In the genomic region with DNA sequence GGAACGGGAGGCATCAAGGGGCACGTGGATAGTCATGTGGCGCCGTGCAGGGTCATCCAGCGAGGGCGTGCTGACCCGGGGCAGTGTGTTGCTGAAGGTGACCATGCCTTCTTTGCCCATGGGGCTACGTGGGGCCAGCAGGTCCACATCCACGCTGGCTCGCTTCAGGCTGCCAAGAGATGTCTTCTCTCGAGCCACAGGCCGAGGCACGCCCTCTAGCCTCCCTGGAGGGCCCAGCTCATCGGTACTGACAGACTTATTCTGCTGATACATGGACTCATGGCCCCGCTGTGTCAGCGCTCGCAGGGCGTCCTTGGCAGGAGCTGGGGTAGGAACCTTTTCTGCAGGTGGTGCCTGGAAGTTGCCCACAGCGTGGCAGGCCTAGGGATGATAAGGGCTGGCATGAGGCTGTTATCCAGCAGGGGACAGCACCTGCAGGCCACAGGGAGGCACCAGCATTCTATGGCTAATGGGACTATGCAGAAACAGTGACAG, we compare ENCODE assay signal across 8 mouse cellular contexts. TPM values are rescaled to one million over a fixed set of nuclear protein-coding genes. Genes with fewer than 3 reads are reported as not detected.
DNase-seq lines count a peak whose midpoint lies in the region; ATAC-seq lines count a peak whose summit lies in the region.

No protein-coding gene starts in this region.

- 69% methylated on average over 19 of the region's 19 CpGs for WGBS in hindbrain, embryonic 15.5 days
- WGBS in midbrain, embryonic 13.5 days, result 77% methylated on average over 19 of the region's 19 CpGs

- H3K9ac ChIP-seq in hindbrain, embryonic 15.5 days, result no peak overlapping the region
- H3K9ac ChIP-seq in midbrain, embryonic 13.5 days (replicated peaks), result peak overlapping the region; percentile 41; the same call in 1 of the 2 replicates

- H3K27ac ChIP-seq in hindbrain, embryonic 15.5 days (replicated peaks), result peak overlapping the region; percentile 41; the same call in 1 of the 2 replicates
- 0 out of 2 replicates have a peak overlapping the region, but pooled peaks have one; percentile 44 for H3K27ac ChIP-seq in midbrain, embryonic 13.5 days

- H3K4me2 ChIP-seq in hindbrain, embryonic 15.5 days, result no peak overlapping the region
- no peak overlapping the region for H3K4me2 ChIP-seq in midbrain, embryonic 13.5 days (replicated peaks)

- peak; percentile 66 to 91 for DNase-seq in adrenal gland, adult (ENCODE audit: inconsistent age in 2 of 2, low spot score in 1 of 2)
- no peak for DNase-seq in adrenal gland, postnatal 25 days
- DNase-seq in ovary, postnatal 36 days (ENCODE audit: low spot score), result peak; percentile 72
- DNase-seq in ovary, postnatal 14 days (ENCODE audit: low spot score), result no peak

- no peaks in the 10 kb centered on the region for H3K27me3 ChIP-seq in hindbrain, embryonic 15.5 days
- H3K27me3 ChIP-seq in midbrain, embryonic 13.5 days, result no peaks in the 10 kb centered on the region

- no peaks in the 10 kb centered on the region for H3K9me3 ChIP-seq in hindbrain, embryonic 15.5 days
- H3K9me3 ChIP-seq in midbrain, embryonic 13.5 days, result no peaks in the 10 kb centered on the region

- peaks cover 38% of the 10 kb centered on the region for H3K4me1 ChIP-seq in hindbrain, embryonic 15.5 days (replicated peaks)
- H3K4me1 ChIP-seq in midbrain, embryonic 13.5 days (replicated peaks), result peaks cover 54% of the 10 kb centered on the region

- no peak for ATAC-seq in hindbrain, embryonic 15.5 days (ENCODE audit: low FRiP score, low read depth)
- 0 out of 2 replicates have a peak, but pooled peaks have one; percentile 12 for ATAC-seq in midbrain, embryonic 13.5 days
- no peak for ATAC-seq in frontal cortex, adult (ENCODE audit: low TSS enrichment)
- no peak for ATAC-seq in monocyte, adult 5-6 weeks (replicated peaks; ENCODE audit: insufficient number of reproducible peaks, low FRiP score, low TSS enrichment, poor library complexity, severe bottlenecking)

- H3K4me3 ChIP-seq in hindbrain, embryonic 15.5 days, result no peak overlapping the region
- H3K4me3 ChIP-seq in midbrain, embryonic 13.5 days (replicated peaks), result no peak overlapping the region

- peaks cover 58% of the 10 kb centered on the region for H3K36me3 ChIP-seq in hindbrain, embryonic 15.5 days
- peaks cover 90% of the 10 kb centered on the region for H3K36me3 ChIP-seq in midbrain, embryonic 13.5 days

RNA-seq across cellular contexts. Expression of a gene that starts 8.4 kb away (rescaled TPM):
- total RNA-seq in adrenal gland, postnatal 25 days (2021), result not detected in 2 replicates
- 11.0 and 11.3 TPM in 2 replicates for polyA plus RNA-seq in hindbrain, embryonic 15.5 days (2015; fragmentation: Nextera tagmentation; extraction: Ambion mirVana)
- polyA plus RNA-seq in midbrain, embryonic 13.5 days (2015; fragmentation: Nextera tagmentation; extraction: Ambion mirVana), result 14.9 and 16.9 TPM in 2 replicates
- not detected in 3 replicates for total RNA-seq in monocyte, adult 5-6 weeks (2017)

RNA-seq across cellular contexts. Expression of a gene that starts 8.6 kb away (rescaled TPM):
- total RNA-seq in adrenal gland, postnatal 25 days (2021), result 0.49 and 1.2 TPM in 2 replicates
- 383 and 417 TPM in 2 replicates for polyA plus RNA-seq in hindbrain, embryonic 15.5 days (2015; fragmentation: Nextera tagmentation; extraction: Ambion mirVana)
- 426 and 432 TPM in 2 replicates for polyA plus RNA-seq in midbrain, embryonic 13.5 days (2015; fragmentation: Nextera tagmentation; extraction: Ambion mirVana)
- 0.95 TPM in 1 of 3 replicates, not detected in the others for total RNA-seq in monocyte, adult 5-6 weeks (2017)

RNA-seq across cellular contexts. Expression of a gene that starts 11.6 kb away (rescaled TPM):
- total RNA-seq in adrenal gland, postnatal 25 days (2021), result 224 and 249 TPM in 2 replicates
- polyA plus RNA-seq in hindbrain, embryonic 15.5 days (2015; fragmentation: Nextera tagmentation; extraction: Ambion mirVana), result 74.8 and 77.1 TPM in 2 replicates
- 106 and 116 TPM in 2 replicates for polyA plus RNA-seq in midbrain, embryonic 13.5 days (2015; fragmentation: Nextera tagmentation; extraction: Ambion mirVana)
- total RNA-seq in monocyte, adult 5-6 weeks (2017), result 55.7 to 124 TPM (median 78.8 TPM) in 3 replicates

RNA-seq across cellular contexts. Expression of a gene that starts 20.2 kb away (rescaled TPM):
- total RNA-seq in adrenal gland, postnatal 25 days (2021), result not detected in 2 replicates
- 0.16 TPM in 1 of 2 replicates, not detected in the other for polyA plus RNA-seq in hindbrain, embryonic 15.5 days (2015; fragmentation: Nextera tagmentation; extraction: Ambion mirVana)
- not detected in 2 replicates for polyA plus RNA-seq in midbrain, embryonic 13.5 days (2015; fragmentation: Nextera tagmentation; extraction: Ambion mirVana)
- not detected in 3 replicates for total RNA-seq in monocyte, adult 5-6 weeks (2017)

RNA-seq across cellular contexts. Expression of a gene that starts 24.8 kb away (rescaled TPM):
- total RNA-seq in adrenal gland, postnatal 25 days (2021), result 420 and 469 TPM in 2 replicates
- not detected in 2 replicates for polyA plus RNA-seq in hindbrain, embryonic 15.5 days (2015; fragmentation: Nextera tagmentation; extraction: Ambion mirVana)
- not detected in 2 replicates for polyA plus RNA-seq in midbrain, embryonic 13.5 days (2015; fragmentation: Nextera tagmentation; extraction: Ambion mirVana)
- not detected in 3 replicates for total RNA-seq in monocyte, adult 5-6 weeks (2017)

Comparison
In these comparisons a context has a peak if more than half of its experiments do, and no peak if none do; other contexts are left out.
1. DNase-seq: peak in adrenal gland, adult (2 of 2) and ovary, postnatal 36 days (single experiment); none in adrenal gland, postnatal 25 days (single experiment) and ovary, postnatal 14 days (single experiment).